Mouse (Mus musculus) small intestine, adult 2 months (tissue): ENCODE data around the gene Cse1l.

ENCODE experiments used
- CTCF ChIP-seq: fragments of 200-500 bp; IDR thresholded peaks from 2 replicates; pipeline ENCODE4 v1.5.1; 2012; ENCODE audit warnings: low read depth, mild to moderate bottlenecking, control low read depth, inconsistent platforms, low read length, moderate library complexity, mixed read lengths; ENCODE audit not compliant: insufficient replicate concordance, insufficient read length; ENCODE audit errors: extremely low read depth
- POLR2A ChIP-seq: fragments of 200-500 bp; IDR thresholded peaks from 2 replicates; pipeline ENCODE4 v1.6.1; 2012; ENCODE audit warnings: low read depth, mild to moderate bottlenecking, control low read depth, inconsistent platforms, low read length, moderate library complexity

DNA sequence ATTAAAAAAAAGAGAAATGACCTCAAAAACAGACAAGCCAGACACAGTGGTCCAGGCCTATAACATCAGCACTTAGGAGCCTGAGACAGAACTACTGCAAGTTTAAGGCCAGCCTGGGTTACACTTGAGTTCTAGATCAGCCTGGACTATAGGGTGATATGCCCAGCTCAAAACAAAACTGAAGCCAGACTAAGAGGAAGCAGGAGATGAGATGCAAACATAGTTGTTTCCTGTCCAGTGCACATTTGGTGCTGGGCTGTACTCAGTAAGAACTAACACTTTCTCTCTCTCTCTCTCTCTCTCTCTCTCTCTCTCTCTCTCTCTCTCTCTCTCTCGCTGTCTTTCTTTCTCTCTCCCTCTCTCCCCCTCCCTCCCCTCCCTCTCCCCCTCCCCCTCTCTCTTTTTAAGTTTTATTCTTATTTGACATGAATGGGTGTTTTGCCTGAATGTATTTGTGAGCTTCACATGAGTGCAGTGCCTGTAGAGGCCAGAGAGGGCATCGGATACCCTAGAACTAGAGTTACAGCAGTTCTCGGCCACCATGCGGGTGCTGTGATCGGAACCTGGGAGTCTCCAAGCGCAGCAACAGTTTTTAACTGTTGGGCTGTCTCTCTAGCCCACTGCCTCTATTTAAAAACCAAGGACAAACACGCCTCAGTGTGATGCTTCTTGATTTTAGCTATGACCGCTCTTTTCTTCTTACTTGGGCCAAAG lies 4.9 kb upstream of the Cse1l start:
- TF ChIP-seq CTCF (no peak), POLR2A (no peak)
